Comparison of ENCODE assay signal across 19 mouse cellular contexts in the genomic region with DNA sequence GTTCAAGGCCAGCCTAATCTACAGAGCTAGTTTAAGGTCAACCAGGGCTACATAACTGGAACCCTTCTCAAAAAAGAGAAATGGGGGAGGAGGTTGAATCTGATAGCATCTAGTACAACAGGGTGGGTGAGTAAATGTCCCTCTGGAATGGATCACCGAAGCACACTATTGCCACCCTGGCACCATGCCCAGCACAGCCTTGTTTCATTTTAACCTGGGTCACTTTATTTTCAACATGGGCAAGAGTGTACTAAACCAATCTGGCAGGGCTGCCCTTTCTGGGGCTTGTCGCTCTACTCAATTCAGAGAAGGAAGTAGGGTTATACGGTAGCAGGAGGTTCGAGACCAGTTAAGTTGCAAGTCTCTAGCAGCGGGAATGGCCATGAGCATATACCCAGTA. TPM values are rescaled to one million over a fixed set of nuclear protein-coding genes. Genes with fewer than 3 reads are reported as not detected.
A peak's percentile ranks its signal among the peaks of the same experiment; 100 is the strongest.
DNase-seq lines count a peak whose midpoint lies in the region; ATAC-seq and TF ChIP-seq lines count a peak whose summit lies in the region.
"Had no signal": no experiment of that assay in that cellular context is flagged by ENCODE, and none has a peak within 500 bp of the region (broad histone marks: within the 10 kb centered on the region; RNA-seq: fewer than 3 reads in every experiment).

No protein-coding gene starts in this region.

- no peak overlapping the region for H3K4me3 ChIP-seq in liver, postnatal 0 days (ENCODE audit: low read depth, low read length)
- H3K4me3 ChIP-seq in liver, embryonic 12.5 days: no peak overlapping the region
- H3K4me3 ChIP-seq: heart, embryonic 10.5 days; hindbrain, embryonic 12.5 days; midbrain, embryonic 12.5 days; neural tube, embryonic 13.5 days had no signal

- WGBS in liver, postnatal 0 days (ENCODE audit: insufficient replicate concordance): 71% methylated on average over 5 of the region's 5 CpGs
- 69% methylated on average over 5 of the region's 5 CpGs for WGBS in liver, embryonic 12.5 days (ENCODE audit: insufficient replicate concordance)

- no peak for TF ChIP-seq EP300 in liver, postnatal 0 days (IDR thresholded peaks at IDR 0.05; ENCODE audit: low read depth)

- intact Hi-C loops in heart, postnatal 25 days (cut with DNase I): no loop called here

- H3K27me3 ChIP-seq in liver, postnatal 0 days (ENCODE audit: insufficient read depth, low read length): no peaks in the 10 kb centered on the region
- no peaks in the 10 kb centered on the region for H3K27me3 ChIP-seq in liver, embryonic 12.5 days (replicated peaks)
- H3K27me3 ChIP-seq: hindbrain, embryonic 12.5 days; midbrain, embryonic 12.5 days; neural tube, embryonic 13.5 days; Patski had no signal

- H3K9ac ChIP-seq in liver, postnatal 0 days (replicated peaks): no peak overlapping the region
- H3K9ac ChIP-seq in liver, embryonic 12.5 days: no peak overlapping the region
- H3K9ac ChIP-seq: forebrain, postnatal 0 days; hindbrain, embryonic 12.5 days; midbrain, embryonic 12.5 days; neural tube, embryonic 13.5 days had no signal

- no peak overlapping the region for H3K27ac ChIP-seq in liver, postnatal 0 days (ENCODE audit: low read depth)
- H3K27ac ChIP-seq in liver, embryonic 12.5 days: no peak overlapping the region
- H3K27ac ChIP-seq: heart, embryonic 10.5 days; hindbrain, embryonic 12.5 days; midbrain, embryonic 12.5 days; neural tube, embryonic 13.5 days had no signal

- no peak overlapping the region for H3K4me2 ChIP-seq in liver, postnatal 0 days (ENCODE audit: low read depth, low read length)
- H3K4me2 ChIP-seq in liver, embryonic 12.5 days: no peak overlapping the region
- H3K4me2 ChIP-seq: hindbrain, embryonic 12.5 days; midbrain, embryonic 12.5 days; neural tube, embryonic 13.5 days had no signal

- no peak for ATAC-seq in liver, postnatal 0 days
- no peak for ATAC-seq in liver, embryonic 12.5 days
- ATAC-seq: forebrain, postnatal 0 days; inflammation-experienced regulatory T-cells, adult 6 months; Patski had no signal

- no peak for TF ChIP-seq CTCF in liver, postnatal 0 days (IDR thresholded peaks at IDR 0.05; ENCODE audit: low read depth)

- peaks cover 42% of the 10 kb centered on the region for H3K4me1 ChIP-seq in liver, postnatal 0 days (ENCODE audit: insufficient read depth)
- H3K4me1 ChIP-seq in liver, embryonic 12.5 days: peaks cover 51% of the 10 kb centered on the region

- no peaks in the 10 kb centered on the region for H3K9me3 ChIP-seq in liver, postnatal 0 days (ENCODE audit: low read length)
- no peaks in the 10 kb centered on the region for H3K9me3 ChIP-seq in liver, embryonic 12.5 days (replicated peaks)
- H3K9me3 ChIP-seq: heart, embryonic 10.5 days; hindbrain, embryonic 12.5 days; midbrain, embryonic 12.5 days; neural tube, embryonic 13.5 days had no signal

- DNase-seq in liver, postnatal 0 days: peak; percentile 44
- DNase-seq in adrenal gland, postnatal 25 days: peak; percentile 39
- DNase-seq in kidney, adult 8-10 months: peak; percentile 88 to 89
- DNase-seq in kidney, postnatal 36 days: peak; percentile 89 to 91
- DNase-seq in left cerebral cortex, adult 9 months (ENCODE audit: low spot score in 2 of 2): no peak
- DNase-seq in heart, postnatal 25 days (ENCODE audit: low spot score): no peak
- DNase-seq in spleen, adult 12 weeks (ENCODE audit: low spot score): no peak
- DNase-seq: forebrain, postnatal 0 days; left cerebral cortex, postnatal 4 days; liver; right cerebral cortex, adult 18-20 months; thymus, postnatal 4 days had no signal

- no peaks in the 10 kb centered on the region for H3K36me3 ChIP-seq in liver, postnatal 0 days (replicated peaks; ENCODE audit: insufficient read depth, low read length)
- H3K36me3 ChIP-seq in liver, embryonic 12.5 days: no peaks in the 10 kb centered on the region
- H3K36me3 ChIP-seq: heart, embryonic 10.5 days; hindbrain, embryonic 12.5 days; midbrain, embryonic 12.5 days; neural tube, embryonic 13.5 days had no signal

RNA-seq across cellular contexts. Expression of gene Ptprj, which starts 31.9 kb away (rescaled TPM):
- 2.7 and 2.8 TPM in 2 replicates for polyA plus RNA-seq in liver, postnatal 0 days (2015; fragmentation: Nextera tagmentation; extraction: Ambion mirVana)
- polyA plus RNA-seq in liver, embryonic 12.5 days (2016; fragmentation: Nextera tagmentation; extraction: Ambion mirVana): 3.0 and 3.7 TPM in 2 replicates
- 16.0 and 17.4 TPM in 2 replicates for total RNA-seq in adrenal gland, postnatal 25 days (2021)
- total RNA-seq in heart, postnatal 25 days (2021): 1 to 10 TPM; 7.2 to 7.6 TPM

Comparison
In these comparisons a context has a peak if more than half of its experiments do, and no peak if none do; other contexts are left out.
1. DNase-seq: peak in liver, postnatal 0 days (single experiment), adrenal gland, postnatal 25 days (single experiment), kidney, adult 8-10 months (2 of 2) and kidney, postnatal 36 days (2 of 2); none in left cerebral cortex, adult 9 months (0 of 2), heart, postnatal 25 days (single experiment) and spleen, adult 12 weeks (single experiment).